Mouse (Mus musculus) testis, adult 2 months (tissue): ENCODE results near the gene Slc22a22.

Experiments used
- CTCF ChIP-seq: fragments of 200-500 bp; IDR thresholded peaks from 2 replicates; pipeline ENCODE4 v1.5.1; 2012; ENCODE audit warnings: low read depth, mild to moderate bottlenecking, inconsistent platforms, low read length, moderate library complexity; ENCODE audit not compliant: control insufficient read depth, insufficient read depth, insufficient replicate concordance
- POLR2A ChIP-seq: fragments of 200-500 bp; IDR thresholded peaks from 2 replicates; pipeline ENCODE4 v1.6.1; 2012; ENCODE audit warnings: low read depth, mild to moderate bottlenecking, inconsistent platforms, low read length, moderate library complexity; ENCODE audit not compliant: control insufficient read depth

DNA sequence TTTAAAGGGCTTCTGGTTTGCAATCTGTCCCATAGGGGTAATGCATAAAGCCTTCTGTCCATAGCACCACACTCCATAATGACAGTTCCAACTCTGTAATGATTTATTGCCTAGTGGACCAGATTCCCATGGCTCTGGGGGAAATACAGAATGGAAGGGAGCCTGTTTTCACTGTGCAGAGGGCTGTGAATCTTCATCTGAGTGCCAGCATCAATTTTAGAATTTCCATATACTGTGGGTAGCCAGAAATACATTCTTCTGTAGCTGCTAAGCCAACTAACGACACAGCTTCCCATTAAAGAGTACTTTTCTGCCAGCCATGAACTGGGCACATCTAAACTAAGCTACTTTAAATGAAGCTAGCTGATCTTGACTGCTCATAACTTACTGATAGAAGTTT is 174.7 kb downstream of the Slc22a22 start:
- TF ChIP-seq POLR2A, result no peak
- no peak for TF ChIP-seq CTCF
